In genomic region chr14:30163733-30164708, GRCm38 (mm10) we compare ENCODE assay signal across 8 mouse cellular contexts.
DNase-seq lines count a peak whose midpoint lies in the region; ATAC-seq and TF ChIP-seq lines count a peak whose summit lies in the region.
"Had no signal": no experiment of that assay in that cellular context is flagged by ENCODE, and none has a peak within 500 bp of the region (broad histone marks: within the 10 kb centered on the region; RNA-seq: fewer than 3 reads in every experiment).

No protein-coding gene starts in this region.

- ATAC-seq in hindbrain, embryonic 13.5 days (ENCODE audit: low FRiP score), result no peak
- no peak for ATAC-seq in hindbrain, embryonic 12.5 days (ENCODE audit: low FRiP score)
- ATAC-seq in stomach, postnatal 0 days (ENCODE audit: low FRiP score, low TSS enrichment), result no peak

- H3K4me1 ChIP-seq in hindbrain, embryonic 13.5 days (replicated peaks), result peaks cover 14% of the 10 kb centered on the region
- H3K4me1 ChIP-seq in hindbrain, embryonic 12.5 days, result 0 out of 2 replicates have a peak, but pooled peaks cover 9% of the 10 kb centered on the region
- H3K4me1 ChIP-seq in stomach, postnatal 0 days (replicated peaks; ENCODE audit: control insufficient read depth, insufficient read depth), result no peaks in the 10 kb centered on the region

- no peaks in the 10 kb centered on the region for H3K27me3 ChIP-seq in hindbrain, embryonic 13.5 days
- H3K27me3 ChIP-seq in hindbrain, embryonic 12.5 days, result no peaks in the 10 kb centered on the region
- no peaks in the 10 kb centered on the region for H3K27me3 ChIP-seq in stomach, postnatal 0 days (ENCODE audit: control insufficient read depth, insufficient read depth, low read length)

- TF ChIP-seq EP300 in stomach, postnatal 0 days (optimal IDR thresholded peaks at IDR 0.05), result no peak

- H3K36me3 ChIP-seq in hindbrain, embryonic 13.5 days, result no peaks in the 10 kb centered on the region
- no peaks in the 10 kb centered on the region for H3K36me3 ChIP-seq in hindbrain, embryonic 12.5 days
- H3K36me3 ChIP-seq in stomach, postnatal 0 days (ENCODE audit: control insufficient read depth, insufficient read depth, low read length), result no peaks in the 10 kb centered on the region

- no peak for TF ChIP-seq CTCF in stomach, postnatal 0 days (IDR thresholded peaks at IDR 0.05; ENCODE audit: low read depth)

- no peaks in the 10 kb centered on the region for H3K9me3 ChIP-seq in hindbrain, embryonic 13.5 days
- no peaks in the 10 kb centered on the region for H3K9me3 ChIP-seq in hindbrain, embryonic 12.5 days (replicated peaks)
- no peaks in the 10 kb centered on the region for H3K9me3 ChIP-seq in stomach, postnatal 0 days (ENCODE audit: control insufficient read depth, low read length)

- no peak overlapping the region for H3K4me2 ChIP-seq in hindbrain, embryonic 13.5 days
- no peak overlapping the region for H3K4me2 ChIP-seq in hindbrain, embryonic 12.5 days (replicated peaks)
- no peak overlapping the region for H3K4me2 ChIP-seq in stomach, postnatal 0 days (replicated peaks; ENCODE audit: low read depth)

- H3K9ac ChIP-seq in hindbrain, embryonic 13.5 days, result no peak overlapping the region
- no peak overlapping the region for H3K9ac ChIP-seq in hindbrain, embryonic 12.5 days
- H3K9ac ChIP-seq in stomach, postnatal 0 days (ENCODE audit: low read length), result no peak overlapping the region

- DNase-seq in frontal cortex, adult 2 months (ENCODE audit: extremely low spot score in 1 of 2, low spot score in 1 of 2), result peak; percentile 27 to 72
- peak; percentile 69 for DNase-seq in layer of hippocampus, adult 9-11 months
- DNase-seq in right cerebral cortex, adult 18-20 months, result peak; percentile 71
- DNase-seq in stomach, postnatal 0 days (ENCODE audit: low spot score), result no peak
- DNase-seq in thymus, postnatal 0 days (ENCODE audit: low spot score), result no peak

- no peak overlapping the region for H3K4me3 ChIP-seq in hindbrain, embryonic 13.5 days
- no peak overlapping the region for H3K4me3 ChIP-seq in hindbrain, embryonic 12.5 days
- no peak overlapping the region for H3K4me3 ChIP-seq in stomach, postnatal 0 days (ENCODE audit: low read depth, low read length)
- H3K4me3 ChIP-seq: myocyte had no signal

- WGBS in hindbrain, embryonic 13.5 days, result 63% methylated on average over 20 of the region's 20 CpGs
- 75% methylated on average over 20 of the region's 20 CpGs for WGBS in hindbrain, embryonic 12.5 days
- 79% methylated on average over 20 of the region's 20 CpGs for WGBS in stomach, postnatal 0 days

- peak overlapping the region; percentile 55; the same call in 1 of the 2 replicates for H3K27ac ChIP-seq in hindbrain, embryonic 13.5 days
- H3K27ac ChIP-seq in hindbrain, embryonic 12.5 days, result no peak overlapping the region
- no peak overlapping the region for H3K27ac ChIP-seq in stomach, postnatal 0 days (replicated peaks)

Comparison
In these comparisons a context has a peak if more than half of its experiments do, and no peak if none do; other contexts are left out.
1. DNase-seq: peak in frontal cortex, adult 2 months (2 of 2), layer of hippocampus, adult 9-11 months (single experiment) and right cerebral cortex, adult 18-20 months (single experiment); none in stomach, postnatal 0 days (single experiment) and thymus, postnatal 0 days (single experiment).